Mouse (Mus musculus) C2C12 (cell line): ENCODE measurements around the gene Ccni.

Source experiments
- CTCF ChIP-seq: IDR thresholded peaks from one replicate; pipeline ENCODE4 v1.5.1; 2011; ENCODE audit not compliant: control insufficient read depth, insufficient read depth, insufficient read length
- MAX ChIP-seq: IDR thresholded peaks from one replicate; pipeline ENCODE4 v1.6.1; 2011; ENCODE audit warnings: mild to moderate bottlenecking, control low read depth
- USF1 ChIP-seq: IDR thresholded peaks from one replicate; pipeline ENCODE4 v1.6.1; 2011; ENCODE audit warnings: low read depth, mild to moderate bottlenecking, control low read depth, moderate library complexity

- TF ChIP-seq CTCF (no peak), USF1 (no peak), MAX (no peak)
Observed at GRCm38 (mm10) chr5:93174675-93175074, 31.6 kb downstream of the Ccni start.
